Mouse (Mus musculus) CD4-positive, CD25-positive, alpha-beta regulatory T cell, adult 4 months (primary cell): Measurements from ENCODE around the gene Tubgcp6. TPM values are rescaled to one million over a fixed set of nuclear protein-coding genes. Genes with fewer than 3 reads are reported as not detected.

ENCODE experiments used
- ATAC-seq: one replicate; pipeline ENCODE4 v1.8.0; 2017
- polyA plus RNA-seq, 2 experiments: library from polyadenylated mRNA; unstranded; fragments of 100-300 nt; shearing (Covaris generic); gene quantifications; one replicate each; pipeline ENCODE4 v1.2.1; 2017

The Tubgcp6 gene
- polyA plus RNA-seq, 2 experiments from 2014 or later = 16.0 to 17.5 TPM

DNA sequence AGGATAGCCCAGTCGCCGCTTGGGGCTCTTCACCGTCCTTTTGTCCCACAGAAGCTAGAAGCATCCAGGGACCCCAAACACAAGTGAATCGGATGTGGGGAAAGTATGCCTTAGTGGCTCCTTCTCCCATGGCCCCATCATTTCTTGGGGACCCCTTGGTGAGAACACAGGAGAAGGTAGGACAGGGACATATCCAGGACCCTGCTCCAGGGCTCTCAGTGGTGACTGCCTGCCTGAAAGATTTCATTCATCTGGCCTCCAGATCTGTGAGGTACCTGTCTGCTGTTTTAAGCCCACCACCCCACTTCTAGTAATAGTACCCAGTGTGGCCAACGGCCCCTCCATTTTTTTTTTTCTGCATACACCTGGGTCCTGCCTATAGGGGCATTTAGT, 60.4 kb downstream of the Tubgcp6 start:
- ATAC-seq = no peak

DNA sequence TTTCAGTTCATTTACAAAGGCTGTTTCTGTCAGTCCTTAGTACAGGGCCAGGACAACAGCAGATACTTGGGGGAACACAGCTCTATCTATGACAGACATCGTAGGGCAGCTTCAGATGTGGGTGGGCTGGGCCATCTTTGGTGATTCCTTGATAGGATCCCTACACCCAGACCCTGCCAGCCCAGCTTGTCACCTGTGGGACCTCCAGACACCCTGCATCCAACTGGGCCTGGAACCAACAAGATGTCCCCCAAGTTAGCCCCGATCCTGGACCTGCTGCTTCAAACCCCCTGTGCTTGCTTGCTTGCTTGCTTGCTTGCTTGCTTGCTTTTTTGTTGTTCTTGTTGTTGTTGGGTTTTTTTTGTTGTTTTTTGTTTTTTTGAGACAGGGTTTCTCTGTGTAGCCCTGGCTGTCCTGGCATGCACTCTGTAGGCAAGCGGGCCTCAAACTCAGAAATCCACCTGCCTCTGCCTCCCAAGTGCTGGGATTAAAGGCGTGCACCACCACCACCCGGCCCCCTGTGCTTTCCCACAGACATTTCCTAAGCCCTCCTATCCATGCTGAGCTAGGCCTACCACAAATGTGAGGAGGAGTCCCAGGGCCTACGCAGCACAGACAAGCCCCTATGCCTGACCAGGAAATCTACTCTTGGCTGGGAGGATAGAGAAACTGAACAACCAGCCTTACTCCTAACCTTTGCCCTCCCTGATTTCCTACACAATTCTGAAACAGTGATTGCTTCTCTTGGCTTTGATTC, 61.0 kb downstream of the Tubgcp6 start:
- no peak for ATAC-seq

DNA sequence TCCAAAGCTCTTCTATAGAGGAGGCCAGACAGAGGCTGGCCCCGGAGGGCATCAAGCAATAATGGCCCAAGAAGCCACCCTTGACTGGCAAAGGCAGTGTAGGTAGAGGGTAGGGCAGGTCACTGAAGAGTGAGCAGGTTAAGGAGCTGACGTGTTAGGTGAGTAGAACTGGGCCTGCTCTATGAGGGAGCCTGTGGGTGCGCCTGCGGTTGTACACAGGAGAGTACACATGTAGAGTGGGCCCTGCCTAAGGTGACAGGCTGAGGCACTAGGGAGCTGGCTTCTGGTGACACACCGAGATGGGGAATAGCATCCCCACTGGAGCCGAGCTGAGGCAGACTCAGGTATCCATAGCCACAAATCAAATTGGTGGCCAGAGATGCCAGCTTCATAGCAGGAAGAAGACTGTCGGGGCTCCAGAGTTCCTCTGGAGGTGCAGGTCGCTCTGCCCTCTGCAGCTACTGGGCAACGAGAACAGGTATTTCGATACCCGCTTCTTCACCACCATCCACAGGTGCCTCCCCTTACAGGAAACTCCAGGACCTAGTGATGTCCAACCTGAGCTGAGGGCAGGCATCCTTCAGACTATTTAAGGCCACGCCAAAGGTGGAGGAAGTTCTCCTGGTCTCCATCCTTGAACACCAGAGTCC, 62.0 kb downstream of the Tubgcp6 start:
- no peak for ATAC-seq

DNA sequence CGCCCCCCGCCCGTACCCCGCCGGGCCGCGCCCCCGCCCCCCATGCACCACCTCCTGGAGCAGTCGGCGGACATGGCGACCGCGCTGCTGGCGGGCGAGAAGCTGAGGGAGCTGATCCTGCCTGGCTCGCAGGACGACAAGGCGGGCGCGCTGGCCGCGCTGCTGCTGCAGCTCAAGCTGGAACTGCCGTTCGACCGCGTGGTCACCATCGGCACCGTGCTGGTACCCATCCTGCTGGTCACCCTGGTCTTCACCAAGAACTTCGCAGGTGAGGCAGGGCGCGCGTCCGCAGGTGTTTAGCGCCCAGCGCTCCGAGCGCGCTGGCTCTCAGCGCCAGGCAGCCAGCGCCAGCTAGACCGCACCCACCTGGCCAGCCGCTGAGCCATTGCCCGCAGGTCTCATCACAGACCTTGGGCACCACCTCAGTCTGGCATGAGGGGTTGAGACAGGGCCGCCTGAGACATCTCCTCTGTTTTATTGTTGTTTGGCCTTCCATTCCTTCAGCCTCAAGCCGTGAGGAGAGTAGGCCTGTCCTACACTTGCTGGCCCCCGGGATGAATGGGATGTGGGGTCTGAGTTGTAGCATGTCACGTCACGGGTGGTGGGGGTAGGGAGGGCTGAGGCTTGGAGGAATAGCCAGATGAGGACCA, 62.8 kb downstream of the Tubgcp6 start:
- no peak for ATAC-seq

DNA sequence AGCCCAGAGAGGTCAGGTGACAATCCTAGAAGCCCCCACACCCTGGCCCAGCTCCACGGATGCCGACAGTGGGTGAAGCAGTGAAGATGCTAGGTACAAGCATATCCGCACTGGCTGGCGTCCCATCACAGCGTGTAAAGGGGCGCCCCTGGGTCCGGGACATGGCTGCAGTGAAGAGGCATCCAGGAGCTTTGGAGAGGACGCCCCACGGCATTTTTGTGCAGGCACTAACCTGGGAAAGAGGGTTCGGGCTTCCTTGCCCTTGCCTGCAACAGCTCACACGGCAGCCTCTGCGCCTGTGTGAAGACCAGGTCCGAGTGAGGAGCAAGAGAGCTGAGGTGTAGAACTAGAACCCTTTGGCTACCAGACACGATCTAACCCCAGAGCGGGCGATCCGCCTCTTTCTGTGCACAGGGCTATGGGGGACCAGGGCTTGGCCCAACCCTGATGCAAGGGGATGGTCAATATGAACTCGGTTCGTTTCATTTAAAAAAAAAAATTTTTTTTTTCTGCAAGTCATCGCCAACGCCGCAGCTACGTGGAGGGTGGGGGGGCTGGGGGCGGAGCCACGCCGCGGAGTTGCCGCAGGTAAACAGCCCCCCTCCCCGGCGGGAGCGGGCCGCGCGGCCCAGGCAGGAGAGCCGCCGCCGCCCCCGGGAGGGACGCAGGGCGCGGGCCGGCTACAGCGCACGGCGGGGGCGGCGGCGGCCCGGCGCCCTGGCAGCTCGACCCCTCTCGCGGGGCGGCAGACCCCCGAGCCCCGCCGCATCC, 63.6 kb downstream of the Tubgcp6 start, which contains the start of gene Panx2:
Gene Panx2, plus strand, starts transcription at position 574 of the 771 bp plus-strand sequence.
- no peak for ATAC-seq

DNA sequence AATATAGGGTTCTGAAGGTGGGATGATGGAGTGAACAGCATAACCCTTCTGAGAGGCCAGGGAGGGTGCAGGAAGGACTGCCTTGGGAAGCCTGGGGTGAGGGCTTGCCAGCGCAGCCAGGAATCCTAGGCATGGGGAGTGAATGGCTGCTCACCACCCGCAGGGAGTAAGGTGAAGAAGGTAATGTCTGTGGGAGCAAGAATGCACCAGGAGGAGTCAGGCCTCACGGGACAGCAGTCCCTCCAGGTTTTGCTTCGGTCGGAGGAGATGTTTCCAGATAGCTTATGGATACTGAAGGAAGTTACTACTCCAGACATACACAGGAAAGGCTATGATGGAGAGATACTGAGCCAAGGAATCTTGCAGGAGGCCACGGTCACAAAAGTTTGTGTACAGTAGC, 64.2 kb downstream of the Tubgcp6 start:
- no peak for ATAC-seq

DNA sequence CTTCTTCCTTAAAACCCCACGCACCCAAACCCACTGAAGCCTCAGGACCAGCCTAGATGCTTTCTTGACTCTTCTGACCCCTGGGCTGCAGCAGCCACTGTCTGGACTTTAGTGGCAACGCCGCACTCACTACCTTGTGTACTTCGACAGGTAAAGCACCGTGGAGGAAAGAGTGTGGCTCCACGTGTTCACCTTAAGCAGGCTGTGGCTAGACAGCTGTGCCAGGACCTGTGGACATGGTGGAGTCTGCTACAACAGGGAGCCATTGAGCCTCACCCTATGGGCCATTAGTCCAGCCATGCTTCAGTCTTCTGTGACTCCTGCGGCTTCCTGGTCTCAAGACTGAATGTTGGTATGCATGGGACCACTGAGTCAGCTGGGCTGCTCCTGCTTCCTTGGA, 68.2 kb downstream of the Tubgcp6 start:
- ATAC-seq = no peak

Other genes with a start within 250 kb of the Tubgcp6 start
- gene Ttll8, start 168.7 kb downstream of the Tubgcp6 start, polyA plus RNA-seq = not detected
- not detected for gene Mlc1, start 144.1 kb downstream of the Tubgcp6 start, polyA plus RNA-seq
- gene Mov10l1, start 140.2 kb downstream of the Tubgcp6 start, polyA plus RNA-seq = not detected
- not detected for gene Panx2, start 63.4 kb downstream of the Tubgcp6 start, polyA plus RNA-seq
- 10 to 100 TPM; 27.5 to 31.3 TPM for gene Trabd, start 48.0 kb downstream of the Tubgcp6 start, polyA plus RNA-seq
- 10 to 100 TPM in 1 of 2 experiments, 1 to 10 TPM in 1; 8.8 to 14.0 TPM for gene Selenoo, start 34.0 kb downstream of the Tubgcp6 start, polyA plus RNA-seq
- 10 to 100 TPM; 34.9 to 63.5 TPM for gene Hdac10, start 5.6 kb upstream of the Tubgcp6 start, polyA plus RNA-seq
- gene Mapk12, start 17.6 kb upstream of the Tubgcp6 start, polyA plus RNA-seq = 1 to 10 TPM; 5.2 to 5.6 TPM
- gene Mapk11, start 26.5 kb upstream of the Tubgcp6 start, polyA plus RNA-seq = 10 to 100 TPM; 21.7 to 39.5 TPM
- 1 to 10 TPM in 1 of 2 experiments, under 1 TPM in 1; 0.85 to 2.8 TPM for gene Plxnb2, start 57.7 kb upstream of the Tubgcp6 start, polyA plus RNA-seq
- gene Dennd6b, start 73.4 kb upstream of the Tubgcp6 start, polyA plus RNA-seq = 10 to 100 TPM; 13.5 to 18.4 TPM
- gene Ppp6r2, start 88.4 kb upstream of the Tubgcp6 start, polyA plus RNA-seq = 10 to 100 TPM; 25.3 to 28.0 TPM
- 100 to 1,000 TPM in 1 of 2 experiments, 10 to 100 TPM in 1; 87.6 to 124 TPM for gene Sbf1, start 192.2 kb upstream of the Tubgcp6 start, polyA plus RNA-seq
- not detected for gene Adm2, start 199.6 kb upstream of the Tubgcp6 start, polyA plus RNA-seq
- gene Miox, start 211.3 kb upstream of the Tubgcp6 start, polyA plus RNA-seq = not detected
- 10 to 100 TPM; 23.5 to 40.7 TPM for gene Lmf2, start 232.5 kb upstream of the Tubgcp6 start, polyA plus RNA-seq
- gene Ncaph2, start 232.6 kb upstream of the Tubgcp6 start, polyA plus RNA-seq = 100 to 1,000 TPM; 189 to 193 TPM